Mouse (Mus musculus): ENCODE measurements around the gene Zfp473. TPM values are rescaled to one million over a fixed set of nuclear protein-coding genes. Genes with fewer than 3 reads are reported as not detected.

The Zfp473 gene
- total and polyA plus RNA-seq, 2 experiments from 2014 or later = 0.68 to 0.84 TPM

- H3K9ac ChIP-seq (replicated peaks; ENCODE audit: low read length) = no peak overlapping the region
- no peak for TF ChIP-seq CTCF (IDR thresholded peaks at IDR 0.05; ENCODE audit: low read depth)
- no peaks in the 10 kb centered on the region for H3K9me3 ChIP-seq (ENCODE audit: low read length)
- no peaks in the 10 kb centered on the region for H3K36me3 ChIP-seq (ENCODE audit: insufficient read depth, low read length)
- DNase-seq (ENCODE audit: low spot score) (no peak), ATAC-seq (no peak)
- no peaks in the 10 kb centered on the region for H3K4me1 ChIP-seq (ENCODE audit: insufficient read depth, low read length)
- WGBS = 89% methylated on average over 4 of the region's 4 CpGs
- no peak overlapping the region for H3K27ac ChIP-seq
- H3K27me3 ChIP-seq (ENCODE audit: insufficient read depth, low read length) = no peaks in the 10 kb centered on the region
- H3K4me2 ChIP-seq (ENCODE audit: low read depth, low read length) = no peak overlapping the region
- H3K4me3 ChIP-seq (ENCODE audit: low read length) = no peak overlapping the region
These were observed 45.8 kb downstream of the Zfp473 start for GRCm38 (mm10) chr7:44705086-44705485.

- Histone ChIP-seq H3K9ac (replicated peaks; ENCODE audit: low read length) (no peak overlapping the region), H3K27me3 (ENCODE audit: insufficient read depth, low read length) (no peaks in the 10 kb centered on the region), H3K36me3 (ENCODE audit: insufficient read depth, low read length) (no peaks in the 10 kb centered on the region), H3K4me2 (ENCODE audit: low read depth, low read length) (no peak overlapping the region), H3K4me1 (ENCODE audit: insufficient read depth, low read length) (no peaks in the 10 kb centered on the region), H3K4me3 (ENCODE audit: low read length) (no peak overlapping the region), H3K9me3 (ENCODE audit: low read length) (no peaks in the 10 kb centered on the region), H3K27ac (no peak overlapping the region)
- peak; percentile 66 for DNase-seq (ENCODE audit: low spot score)
- ATAC-seq = no peak
- TF ChIP-seq CTCF (IDR thresholded peaks at IDR 0.05; ENCODE audit: low read depth) = peak; percentile 77
- WGBS = 56% methylated on average over 3 of the region's 3 CpGs
These were observed 46.5 kb downstream of the Zfp473 start for GRCm38 (mm10) chr7:44704363-44704762.

- no peak overlapping the region for H3K27ac ChIP-seq
- no peak overlapping the region for H3K9ac ChIP-seq (replicated peaks; ENCODE audit: low read length)
- ATAC-seq (no peak), DNase-seq (ENCODE audit: low spot score) (no peak)
- 77% methylated on average over 8 of the region's 8 CpGs for whole genome bisulfite sequencing
- H3K4me3 ChIP-seq (ENCODE audit: low read length) = no peak overlapping the region
- H3K4me2 ChIP-seq (ENCODE audit: low read depth, low read length) = no peak overlapping the region
- H3K9me3 ChIP-seq (ENCODE audit: low read length) = no peaks in the 10 kb centered on the region
- no peaks in the 10 kb centered on the region for H3K4me1 ChIP-seq (ENCODE audit: insufficient read depth, low read length)
- TF ChIP-seq CTCF (IDR thresholded peaks at IDR 0.05; ENCODE audit: low read depth) = no peak
- H3K36me3 ChIP-seq (ENCODE audit: insufficient read depth, low read length) = no peaks in the 10 kb centered on the region
- H3K27me3 ChIP-seq (ENCODE audit: insufficient read depth, low read length) = no peaks in the 10 kb centered on the region
These were observed 47.9 kb downstream of the Zfp473 start for GRCm38 (mm10) chr7:44702985-44703384.

GRCm38 (mm10) chr7:44701921-44702320 is 48.9 kb downstream of the Zfp473 start:
- no peak overlapping the region for H3K4me3 ChIP-seq (ENCODE audit: low read length)
- no peak overlapping the region for H3K4me2 ChIP-seq (ENCODE audit: low read depth, low read length)
- H3K27me3 ChIP-seq (ENCODE audit: insufficient read depth, low read length) = no peaks in the 10 kb centered on the region
- WGBS = 5% methylated on average over 6 of the region's 6 CpGs
- peak; percentile 78 for ATAC-seq
- no peaks in the 10 kb centered on the region for H3K36me3 ChIP-seq (ENCODE audit: insufficient read depth, low read length)
- no peak overlapping the region for H3K27ac ChIP-seq
- no peaks in the 10 kb centered on the region for H3K4me1 ChIP-seq (ENCODE audit: insufficient read depth, low read length)
- H3K9ac ChIP-seq (replicated peaks; ENCODE audit: low read length) = no peak overlapping the region
- H3K9me3 ChIP-seq (ENCODE audit: low read length) = no peaks in the 10 kb centered on the region
- peak; percentile 75 for TF ChIP-seq CTCF (IDR thresholded peaks at IDR 0.05; ENCODE audit: low read depth)
- DNase-seq (ENCODE audit: low spot score) = peak; percentile 68

- Histone ChIP-seq H3K4me3 (ENCODE audit: low read length) (no peak overlapping the region), H3K27ac (no peak overlapping the region), H3K9ac (replicated peaks; ENCODE audit: low read length) (no peak overlapping the region), H3K36me3 (ENCODE audit: insufficient read depth, low read length) (no peaks in the 10 kb centered on the region), H3K27me3 (ENCODE audit: insufficient read depth, low read length) (no peaks in the 10 kb centered on the region), H3K9me3 (ENCODE audit: low read length) (no peaks in the 10 kb centered on the region), H3K4me2 (ENCODE audit: low read depth, low read length) (no peak overlapping the region), H3K4me1 (ENCODE audit: insufficient read depth, low read length) (no peaks in the 10 kb centered on the region)
- TF ChIP-seq CTCF (IDR thresholded peaks at IDR 0.05; ENCODE audit: low read depth) = no peak
- DNase-seq (ENCODE audit: low spot score) (no peak), ATAC-seq (no peak)
- WGBS = 62% methylated on average over 7 of the region's 7 CpGs
These were observed 52.9 kb downstream of the Zfp473 start for GRCm38 (mm10) chr7:44697980-44698379.

GRCm38 (mm10) chr7:44697191-44697710 is 53.6 kb downstream of the Zfp473 start:
- TF ChIP-seq CTCF (IDR thresholded peaks at IDR 0.05; ENCODE audit: low read depth) = no peak
- DNase-seq (ENCODE audit: low spot score) (peak; percentile 28), ATAC-seq (peak; percentile 31; the same call in 1 of the 2 replicates)
- WGBS = 13% methylated on average over 20 of the region's 20 CpGs
- Histone ChIP-seq H3K27me3 (ENCODE audit: insufficient read depth, low read length) (no peaks in the 10 kb centered on the region), H3K9me3 (ENCODE audit: low read length) (no peaks in the 10 kb centered on the region), H3K9ac (replicated peaks; ENCODE audit: low read length) (no peak overlapping the region), H3K4me2 (ENCODE audit: low read depth, low read length) (no peak overlapping the region), H3K4me3 (ENCODE audit: low read length) (no peak overlapping the region), H3K36me3 (ENCODE audit: insufficient read depth, low read length) (no peaks in the 10 kb centered on the region), H3K27ac (no peak overlapping the region), H3K4me1 (ENCODE audit: insufficient read depth, low read length) (no peaks in the 10 kb centered on the region)

- no peak for DNase-seq (ENCODE audit: low spot score)
- no peak for TF ChIP-seq CTCF (IDR thresholded peaks at IDR 0.05; ENCODE audit: low read depth)
- 91% methylated on average over 4 of the region's 4 CpGs for WGBS
- Histone ChIP-seq H3K36me3 (ENCODE audit: insufficient read depth, low read length) (no peaks in the 10 kb centered on the region), H3K9me3 (ENCODE audit: low read length) (no peaks in the 10 kb centered on the region), H3K4me3 (ENCODE audit: low read length) (no peak overlapping the region), H3K9ac (replicated peaks; ENCODE audit: low read length) (no peak overlapping the region), H3K4me1 (ENCODE audit: insufficient read depth, low read length) (no peaks in the 10 kb centered on the region), H3K4me2 (ENCODE audit: low read depth, low read length) (no peak overlapping the region), H3K27me3 (ENCODE audit: insufficient read depth, low read length) (no peaks in the 10 kb centered on the region), H3K27ac (no peak overlapping the region)
- no peak for ATAC-seq
These were observed 55.6 kb downstream of the Zfp473 start for GRCm38 (mm10) chr7:44695223-44695622.
